Mouse (Mus musculus) kidney, embryonic 15.5 days (tissue): Measurements from ENCODE around the gene Rapgefl1. TPM values are rescaled to one million over a fixed set of nuclear protein-coding genes. Genes with fewer than 3 reads are reported as not detected.

Experiments
- ATAC-seq: fragments of 200-750 bp; cut with Nextera tagmentation; replicated peaks from 2 replicates; pipeline ENCODE4 v1.8.0; 2017; ENCODE audit warnings: moderate TSS enrichment; ENCODE audit not compliant: low FRiP score
- H3K27ac ChIP-seq: fragments of 300-500 bp; sonication (generic); 2 replicates; pipeline ENCODE4 v1.5.1; 2015; ENCODE audit warnings: mild to moderate bottlenecking, inconsistent platforms
- H3K27me3 ChIP-seq: fragments of 300-500 bp; sonication (generic); 2 replicates; pipeline ENCODE4 v1.6.1; 2015; ENCODE audit warnings: inconsistent platforms
- H3K36me3 ChIP-seq: fragments of 300-500 bp; sonication (generic); 2 replicates; pipeline ENCODE4 v1.6.1; 2015; ENCODE audit warnings: inconsistent platforms
- H3K4me1 ChIP-seq: fragments of 300-500 bp; sonication (generic); 2 replicates; pipeline ENCODE4 v1.6.1; 2015; ENCODE audit warnings: inconsistent platforms
- H3K4me2 ChIP-seq: fragments of 300-500 bp; sonication (generic); 2 replicates; pipeline ENCODE4 v1.6.1; 2015; ENCODE audit warnings: moderate library complexity, mild to moderate bottlenecking, inconsistent platforms
- H3K4me3 ChIP-seq: fragments of 300-500 bp; sonication (generic); replicated peaks from 2 replicates; pipeline ENCODE4 v1.5.1; 2015; ENCODE audit warnings: mild to moderate bottlenecking, inconsistent platforms
- H3K9ac ChIP-seq: fragments of 300-500 bp; sonication (generic); 2 replicates; pipeline ENCODE4 v1.6.1; 2015; ENCODE audit warnings: mild to moderate bottlenecking, inconsistent platforms
- H3K9me3 ChIP-seq: fragments of 300-500 bp; sonication (generic); replicated peaks from 2 replicates; pipeline ENCODE4 v1.6.1; 2016; ENCODE audit warnings: inconsistent platforms
- WGBS: fragments of 180-500 bp; shearing (Covaris S2); methylation state at CpG from one replicate; pipeline ENCODE4 v1.1.7; 2015; ENCODE audit warnings: mixed read lengths; 5-methylcytosine and 5-hydroxymethylcytosine counted together
- polyA plus RNA-seq: library from polyadenylated mRNA; unstranded; fragments of >200 nt; fragmentation: Nextera tagmentation; extraction: Ambion mirVana; gene quantifications from 2 replicates; pipeline ENCODE4 v1.2.1, GENCODE M21; 2015

The Rapgefl1 gene
- polyA plus RNA-seq, result 1.6 and 1.7 TPM in 2 replicates

DNA sequence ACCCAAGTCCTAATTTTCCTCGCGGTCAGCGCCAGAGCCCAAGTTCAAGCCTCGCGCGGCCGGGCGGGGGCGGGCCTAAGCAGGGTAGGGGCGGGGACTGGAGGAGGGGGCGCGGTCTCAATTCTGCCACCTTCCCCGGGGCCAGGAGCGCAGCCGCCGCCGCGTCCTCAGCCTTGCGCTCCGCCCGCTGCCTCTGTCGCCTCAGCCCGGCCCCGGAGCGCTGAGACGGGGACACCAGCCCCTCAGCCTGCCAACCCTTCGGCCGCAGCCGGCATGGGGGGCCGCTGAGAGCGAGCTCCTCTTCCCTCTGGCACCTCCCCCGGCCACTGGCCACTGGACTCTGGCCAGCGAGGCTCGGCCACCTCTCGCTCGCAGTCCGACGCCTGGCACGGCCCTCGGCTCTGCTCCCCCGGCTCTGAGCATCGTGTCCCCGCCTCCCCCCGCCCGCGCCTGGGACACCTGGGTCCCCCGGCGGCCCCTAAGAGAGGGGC lies at the start of gene Rapgefl1:
Gene Rapgefl1, plus strand, starts transcription at position 135 of the 491 bp plus-strand sequence.
- under 1% methylated on average over 48 of the region's 48 CpGs for WGBS
- Histone ChIP-seq H3K4me1 (peaks cover 44% of the 10 kb centered on the region), H3K4me3 (peak within 1 kb of the TSS; percentile 72), H3K4me2 (peak within 1 kb of the TSS; percentile 99), H3K27ac (peak within 1 kb of the TSS; percentile 54), H3K9me3 (no peaks in the 10 kb centered on the region), H3K27me3 (peaks cover 23% of the 10 kb centered on the region), H3K9ac (peak within 1 kb of the TSS; percentile 65), H3K36me3 (peaks cover 30% of the 10 kb centered on the region)
- peak; percentile 85 for ATAC-seq

DNA sequence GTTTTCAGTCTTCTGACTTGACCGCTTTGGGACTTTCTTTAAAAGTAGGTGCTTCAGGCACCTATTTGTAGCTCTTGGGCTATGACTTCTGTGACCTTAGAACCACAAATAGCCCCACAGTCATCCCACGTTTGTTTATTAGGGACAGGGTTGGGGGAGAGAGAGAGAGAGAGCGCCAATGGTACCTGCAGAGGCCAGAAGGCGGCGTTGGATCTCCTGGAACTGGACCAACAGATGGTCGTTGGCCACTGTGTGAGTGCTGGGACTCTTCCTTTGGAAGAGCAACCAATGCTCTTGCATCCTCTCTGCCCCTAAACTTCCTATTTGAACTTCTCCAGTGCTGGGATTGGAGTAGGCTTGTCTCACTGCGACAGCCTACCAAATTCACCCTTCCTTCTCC lies 49.4 kb upstream of the Rapgefl1 start:
- peak overlapping the region; percentile 12; the same call in 1 of the 2 replicates for H3K9ac ChIP-seq
- ATAC-seq, result no peak
- peaks cover 74% of the 10 kb centered on the region for H3K4me1 ChIP-seq
- peak overlapping the region; percentile 98 for H3K27ac ChIP-seq
- H3K4me3 ChIP-seq, result no peak overlapping the region
- H3K4me2 ChIP-seq, result peak overlapping the region; percentile 33
- H3K9me3 ChIP-seq, result no peaks in the 10 kb centered on the region
- H3K27me3 ChIP-seq, result no peaks in the 10 kb centered on the region
- no peaks in the 10 kb centered on the region for H3K36me3 ChIP-seq
- WGBS, result 25% methylated on average over 7 of the region's 7 CpGs

DNA sequence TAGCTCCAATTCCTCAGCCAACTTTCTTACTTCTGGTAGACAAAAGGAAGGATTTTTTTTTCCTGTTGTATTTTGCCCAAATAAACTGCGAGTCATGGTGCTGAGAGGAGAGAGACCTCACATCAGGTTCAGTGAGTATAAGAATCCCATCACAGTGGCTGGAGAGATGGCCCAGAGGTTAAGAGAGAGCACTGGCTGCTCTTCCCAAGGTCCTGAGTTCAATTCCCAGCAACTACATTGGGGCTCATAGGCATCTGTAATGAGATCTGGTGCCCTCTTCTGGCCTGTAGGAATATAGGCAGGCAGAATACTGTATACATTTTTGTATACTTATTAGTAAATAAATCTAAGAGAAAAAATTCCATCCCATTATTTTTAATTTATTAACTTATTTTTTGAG lies 48.9 kb upstream of the Rapgefl1 start:
- H3K4me3 ChIP-seq, result no peak overlapping the region
- no peaks in the 10 kb centered on the region for H3K9me3 ChIP-seq
- no peaks in the 10 kb centered on the region for H3K27me3 ChIP-seq
- H3K27ac ChIP-seq, result peak overlapping the region; percentile 98
- H3K4me1 ChIP-seq, result peaks cover 74% of the 10 kb centered on the region
- no peak overlapping the region for H3K4me2 ChIP-seq
- no peaks in the 10 kb centered on the region for H3K36me3 ChIP-seq
- WGBS, result 96% methylated on average over 1 of the region's 1 CpGs
- no peak overlapping the region for H3K9ac ChIP-seq
- no peak for ATAC-seq

DNA sequence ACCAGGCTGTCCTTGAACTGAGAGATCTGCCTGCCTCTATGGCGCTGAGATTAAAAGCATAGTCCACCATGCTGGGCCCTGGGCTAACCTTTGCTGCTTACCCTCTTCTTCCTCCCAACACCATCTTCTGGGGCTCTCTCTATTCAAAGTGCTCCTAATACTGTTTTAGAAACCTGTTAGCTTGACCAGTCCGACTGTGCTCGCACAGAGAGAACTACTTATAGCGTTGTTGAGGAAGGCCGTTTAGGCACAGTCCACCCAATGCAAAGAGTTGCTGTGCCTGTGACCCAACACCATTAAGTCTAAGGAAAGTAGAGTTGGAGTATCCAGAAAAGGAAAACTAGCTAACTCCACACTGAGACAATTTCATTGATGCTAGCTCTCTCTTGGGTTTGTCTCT lies 48.4 kb upstream of the Rapgefl1 start:
- Histone ChIP-seq H3K9me3 (no peaks in the 10 kb centered on the region), H3K36me3 (no peaks in the 10 kb centered on the region), H3K4me1 (peaks cover 72% of the 10 kb centered on the region), H3K27me3 (no peaks in the 10 kb centered on the region), H3K27ac (peak overlapping the region; percentile 90), H3K4me3 (0 out of 2 replicates have a peak overlapping the region, but pooled peaks have one; percentile 56), H3K9ac (no peak overlapping the region), H3K4me2 (peak overlapping the region; percentile 96; the same call in 1 of the 2 replicates)
- no peak for ATAC-seq
- 94% methylated on average over 5 of the region's 5 CpGs for WGBS

DNA sequence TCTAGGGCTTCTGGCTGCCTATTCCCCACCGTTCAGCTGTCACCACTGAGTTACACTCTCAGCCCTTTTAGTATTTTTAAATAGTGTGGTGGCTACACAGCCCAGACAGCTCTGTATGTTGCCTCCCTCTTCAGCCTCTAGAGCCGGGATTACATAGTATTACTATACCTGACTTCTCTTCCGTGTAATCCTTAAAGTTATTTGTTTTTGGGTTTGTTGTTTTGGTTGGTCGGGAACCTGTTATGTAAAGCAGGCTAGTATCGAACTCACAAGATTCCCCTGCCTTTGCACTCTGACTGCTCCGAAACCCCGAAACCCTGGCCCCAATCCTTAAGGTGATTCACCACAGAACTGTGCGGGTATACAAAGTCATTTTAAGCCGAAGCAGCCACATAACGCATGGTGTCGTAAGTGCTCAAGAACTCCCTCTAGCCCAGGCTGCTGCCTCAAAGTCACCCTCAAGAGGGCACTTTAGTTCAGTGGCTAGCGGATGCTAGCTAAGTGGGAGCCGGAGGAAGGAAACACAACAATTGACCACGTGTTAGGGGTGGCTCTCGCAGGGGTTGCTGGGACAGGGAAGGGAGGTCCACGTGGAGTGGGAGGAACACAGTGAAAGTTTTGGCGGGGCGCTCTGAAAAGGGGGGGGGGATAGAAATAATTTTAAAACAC lies 47.9 kb upstream of the Rapgefl1 start:
- no peaks in the 10 kb centered on the region for H3K27me3 ChIP-seq
- peak overlapping the region; percentile 96 for H3K4me2 ChIP-seq
- WGBS, result 11% methylated on average over 18 of the region's 18 CpGs
- H3K4me1 ChIP-seq, result peaks cover 71% of the 10 kb centered on the region
- peak overlapping the region; percentile 90 for H3K27ac ChIP-seq
- H3K9ac ChIP-seq, result peak overlapping the region; percentile 61
- H3K9me3 ChIP-seq, result no peaks in the 10 kb centered on the region
- no peaks in the 10 kb centered on the region for H3K36me3 ChIP-seq
- ATAC-seq, result peak; percentile 80
- peak overlapping the region; percentile 56 for H3K4me3 ChIP-seq

DNA sequence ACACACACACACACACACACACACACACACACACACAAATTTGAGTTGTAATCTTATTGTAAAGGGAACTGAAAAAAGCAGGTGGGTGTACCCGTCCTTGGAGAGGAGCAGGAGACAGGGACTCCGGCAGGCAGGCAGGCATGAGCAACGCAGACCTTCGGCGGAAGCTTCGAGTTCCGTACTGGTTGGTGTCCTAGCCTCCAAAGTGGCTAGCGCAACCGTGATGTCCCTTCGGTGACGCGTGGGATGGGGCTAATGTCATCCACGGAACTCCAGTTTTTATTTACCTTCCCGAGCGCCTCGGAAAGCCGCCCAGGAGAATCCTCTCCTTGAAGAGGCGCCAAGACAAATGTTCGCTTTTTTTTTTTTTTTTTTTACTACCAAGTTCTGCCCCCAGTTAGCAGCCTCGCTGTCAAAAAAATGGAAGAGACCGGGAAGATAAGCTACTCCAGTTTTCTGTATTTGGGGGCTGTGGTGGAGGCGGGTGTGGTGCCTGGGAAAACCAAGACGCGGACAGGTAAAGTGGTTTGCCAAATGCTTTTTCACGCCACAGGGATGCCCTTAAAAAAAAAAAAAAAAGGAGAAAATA lies 47.3 kb upstream of the Rapgefl1 start:
- Histone ChIP-seq H3K9ac (peak overlapping the region; percentile 61), H3K27ac (peak overlapping the region; percentile 90), H3K36me3 (no peaks in the 10 kb centered on the region), H3K4me3 (peak overlapping the region; percentile 56), H3K9me3 (no peaks in the 10 kb centered on the region), H3K4me1 (peaks cover 71% of the 10 kb centered on the region), H3K4me2 (peak overlapping the region; percentile 96), H3K27me3 (no peaks in the 10 kb centered on the region)
- no peak for ATAC-seq
- WGBS, result under 1% methylated on average over 25 of the region's 25 CpGs

DNA sequence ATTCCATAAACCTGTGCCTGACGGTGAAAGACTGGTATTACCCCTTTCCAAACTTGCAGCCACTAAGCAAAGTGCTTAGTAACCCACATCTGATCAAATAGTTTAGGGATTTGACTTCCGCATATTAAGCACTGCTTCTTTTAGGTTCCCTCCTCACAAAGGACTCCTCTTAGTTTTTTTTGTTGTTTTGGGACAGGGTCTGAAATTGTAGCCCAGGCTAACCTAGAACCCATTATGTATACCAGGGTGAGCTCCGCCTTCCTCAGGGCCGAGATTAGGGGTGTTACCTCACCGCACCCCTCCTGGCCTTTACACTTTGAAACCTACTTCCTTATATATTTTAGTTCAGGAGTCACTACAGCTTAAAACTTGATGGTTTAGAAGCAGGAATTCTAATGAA lies 46.8 kb upstream of the Rapgefl1 start:
- 37% methylated on average over 5 of the region's 5 CpGs for WGBS
- ATAC-seq, result no peak

DNA sequence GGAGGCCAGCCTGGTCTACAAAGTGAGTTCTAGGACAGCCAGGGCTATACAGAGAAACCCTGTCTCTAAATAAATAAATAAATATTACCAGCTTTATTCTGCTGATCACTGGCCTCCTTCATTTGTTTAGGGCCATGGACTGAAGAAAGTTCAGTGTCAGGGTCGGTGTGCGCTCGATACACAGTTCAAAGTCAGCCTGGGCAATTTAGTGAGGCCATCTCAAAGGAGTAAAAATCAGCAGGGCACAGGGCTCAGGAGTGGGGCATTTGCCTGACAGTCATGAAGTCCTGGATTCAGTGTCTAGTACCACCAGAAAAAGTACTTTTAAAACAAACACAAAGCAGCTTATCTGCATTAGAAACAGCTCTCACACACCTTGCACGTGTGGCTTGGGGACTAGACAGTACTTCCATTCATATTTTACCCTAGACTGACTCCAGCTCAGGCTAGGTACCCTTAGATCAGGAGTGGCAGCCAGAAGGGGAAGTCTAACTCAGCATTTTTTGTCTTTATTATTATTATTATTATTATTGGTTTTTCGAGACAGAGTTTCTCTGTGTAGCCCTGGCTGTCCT lies 45.9 kb upstream of the Rapgefl1 start:
- H3K36me3 ChIP-seq, result no peaks in the 10 kb centered on the region
- no peak overlapping the region for H3K4me2 ChIP-seq
- no peak overlapping the region for H3K9ac ChIP-seq
- H3K27me3 ChIP-seq, result no peaks in the 10 kb centered on the region
- no peak for ATAC-seq
- 0 out of 2 replicates have a peak overlapping the region, but pooled peaks have one; percentile 14 for H3K27ac ChIP-seq
- H3K4me1 ChIP-seq, result peaks cover 58% of the 10 kb centered on the region
- no peak overlapping the region for H3K4me3 ChIP-seq
- WGBS, result 83% methylated on average over 5 of the region's 5 CpGs
- H3K9me3 ChIP-seq, result no peaks in the 10 kb centered on the region

More for the DNA sequence above, 46.8 kb upstream of the Rapgefl1 start:
- Histone ChIP-seq H3K4me1 (peaks cover 67% of the 10 kb centered on the region), H3K27me3 (no peaks in the 10 kb centered on the region), H3K36me3 (no peaks in the 10 kb centered on the region), H3K9ac (peak overlapping the region; percentile 61), H3K4me2 (peak overlapping the region; percentile 96), H3K4me3 (peak overlapping the region; percentile 56), H3K27ac (peak overlapping the region; percentile 90), H3K9me3 (no peaks in the 10 kb centered on the region)

DNA sequence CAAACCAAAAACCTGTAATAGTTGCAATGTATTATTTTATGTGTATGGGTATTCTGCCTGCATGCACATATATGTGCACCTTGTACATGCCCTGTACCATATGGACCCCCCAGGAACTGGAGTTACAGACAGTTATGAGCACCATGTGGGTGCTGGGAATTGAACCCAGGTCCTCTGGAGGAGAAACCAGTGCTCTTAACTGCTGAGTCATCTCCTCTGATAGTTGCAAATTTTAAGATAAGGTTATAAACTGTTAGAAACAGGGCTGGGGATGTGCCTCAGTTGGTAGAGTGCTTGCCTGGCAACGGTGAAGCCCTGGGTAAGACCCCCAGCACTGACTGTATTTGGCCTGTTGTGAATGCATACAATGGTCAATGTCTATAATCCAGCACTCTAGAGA lies 45.1 kb upstream of the Rapgefl1 start:
- no peak overlapping the region for H3K4me2 ChIP-seq
- H3K4me1 ChIP-seq, result peaks cover 50% of the 10 kb centered on the region
- H3K9me3 ChIP-seq, result no peaks in the 10 kb centered on the region
- H3K4me3 ChIP-seq, result no peak overlapping the region
- WGBS, result 80% methylated on average over 1 of the region's 1 CpGs
- no peak overlapping the region for H3K9ac ChIP-seq
- H3K27ac ChIP-seq, result no peak overlapping the region
- H3K36me3 ChIP-seq, result no peaks in the 10 kb centered on the region
- no peak for ATAC-seq
- H3K27me3 ChIP-seq, result no peaks in the 10 kb centered on the region

DNA sequence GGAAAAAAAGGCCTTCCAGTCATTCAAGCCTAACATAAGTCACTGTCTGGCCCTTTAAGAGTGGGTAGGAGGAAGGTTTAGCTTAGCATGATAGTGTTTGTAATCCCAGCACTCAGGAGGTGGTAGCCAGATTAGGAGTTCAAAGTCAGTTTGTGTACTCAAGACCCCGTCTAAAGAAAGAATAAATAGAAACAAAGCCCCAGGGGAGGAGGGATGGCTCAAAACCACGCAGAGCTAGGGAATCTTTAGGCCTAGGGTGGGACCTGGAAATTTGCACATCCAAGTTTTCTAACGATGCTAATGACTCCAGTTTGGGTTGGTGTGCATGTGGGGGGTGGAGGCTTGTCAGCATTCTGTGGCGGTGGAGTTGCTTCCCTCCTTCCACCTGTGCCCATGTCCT lies 44.5 kb upstream of the Rapgefl1 start:
- Histone ChIP-seq H3K4me2 (no peak overlapping the region), H3K4me1 (peaks cover 44% of the 10 kb centered on the region), H3K4me3 (no peak overlapping the region), H3K27me3 (no peaks in the 10 kb centered on the region), H3K27ac (no peak overlapping the region), H3K36me3 (no peaks in the 10 kb centered on the region), H3K9me3 (no peaks in the 10 kb centered on the region), H3K9ac (peak overlapping the region; percentile 2; the same call in 1 of the 2 replicates)
- no peak for ATAC-seq
- 16% methylated on average over 4 of the region's 4 CpGs for WGBS

DNA sequence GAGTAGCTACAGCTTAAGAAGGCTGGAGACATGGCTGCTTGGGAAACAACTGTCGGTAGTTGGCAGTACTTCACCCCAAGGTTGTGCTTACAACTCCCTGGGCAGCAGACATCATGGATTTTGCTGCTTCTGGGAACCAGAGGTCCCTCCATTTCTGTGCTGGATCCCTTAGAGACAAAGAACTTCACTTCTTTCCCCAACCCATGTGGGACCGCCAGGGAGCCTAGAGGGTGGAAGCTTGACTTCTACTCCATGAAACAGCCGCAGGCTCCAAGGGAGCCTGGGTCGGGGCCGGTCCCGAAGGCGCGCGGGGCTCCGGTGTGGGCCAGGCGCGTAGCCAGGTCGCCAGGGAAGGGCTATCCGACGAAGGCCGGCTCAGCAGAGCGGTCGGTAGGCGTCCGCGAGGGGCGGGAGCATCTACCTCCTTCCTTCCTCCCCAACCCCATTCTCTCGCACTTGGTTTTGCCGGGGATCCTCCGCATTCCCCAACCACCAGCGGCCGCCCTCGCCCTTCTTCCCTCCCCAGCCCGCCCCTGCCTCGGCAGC lies 42.0 kb upstream of the Rapgefl1 start:
- Histone ChIP-seq H3K9ac (peak overlapping the region; percentile 100), H3K27ac (peak overlapping the region; percentile 100), H3K36me3 (peaks cover 17% of the 10 kb centered on the region), H3K4me3 (peak overlapping the region; percentile 100), H3K4me2 (peak overlapping the region; percentile 77), H3K27me3 (no peaks in the 10 kb centered on the region), H3K9me3 (no peaks in the 10 kb centered on the region), H3K4me1 (peaks cover 49% of the 10 kb centered on the region)
- 0% methylated on average over 27 of the region's 30 CpGs for WGBS
- peak; percentile 54 for ATAC-seq
